Mouse (Mus musculus) R1 (cell line): ENCODE measurements around the gene Car2.

ENCODE experiments used
- DNase-seq: peaks from one replicate; pipeline ENCODE4 v3.0.0-alpha.2; 2018; ENCODE audit warnings: low read depth, low spot score

The Car2 gene

GRCm38 (mm10) chr3:14878749-14879223 is 7.3 kb upstream of the Car2 start:
- no peak for DNase-seq

- DNase-seq = no peak
Measured at GRCm38 (mm10) chr3:14879293-14879692, 6.8 kb upstream of the Car2 start.

GRCm38 (mm10) chr3:14880277-14880676 is 5.8 kb upstream of the Car2 start:
- no peak for DNase-seq

GRCm38 (mm10) chr3:14882005-14882404 is 4.1 kb upstream of the Car2 start:
- DNase-seq = no peak

DNA sequence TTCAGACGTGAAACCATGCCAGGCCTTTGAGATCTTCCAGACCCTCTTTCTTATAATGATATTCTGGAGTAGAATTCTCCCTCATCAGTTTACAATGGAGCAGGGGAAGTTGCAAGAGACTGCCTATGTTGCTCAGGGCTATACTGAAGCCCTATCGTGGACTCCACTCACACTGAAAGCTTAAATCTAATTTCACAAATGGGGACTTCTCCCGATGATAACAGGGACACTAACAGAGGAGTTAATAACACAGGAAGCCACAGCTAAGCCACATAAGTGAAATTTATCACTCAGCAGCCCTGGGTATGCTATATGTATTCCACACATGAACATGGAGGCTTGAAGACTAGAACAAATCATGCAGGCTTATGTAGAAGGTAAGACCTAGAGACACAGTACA is 3.3 kb upstream of the Car2 start:
- DNase-seq = no peak

DNA sequence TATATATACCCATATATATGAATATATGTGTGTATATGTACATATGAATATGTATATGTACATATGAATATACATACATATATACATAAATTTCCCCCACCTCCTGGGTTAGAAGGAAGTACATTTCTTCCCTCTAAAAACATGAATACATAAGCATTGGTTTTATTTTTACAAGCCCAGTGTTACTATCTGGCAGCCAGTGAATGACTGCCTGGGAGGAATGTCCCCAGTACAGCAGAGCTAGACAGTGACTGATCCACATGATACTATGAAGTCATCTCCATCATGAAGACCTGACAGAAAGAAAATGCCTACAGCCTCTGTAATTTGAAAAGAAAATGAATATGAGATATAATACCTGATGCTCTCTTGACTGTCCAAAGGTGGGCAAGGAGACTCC is 1.2 kb upstream of the Car2 start:
- no peak for DNase-seq

DNA sequence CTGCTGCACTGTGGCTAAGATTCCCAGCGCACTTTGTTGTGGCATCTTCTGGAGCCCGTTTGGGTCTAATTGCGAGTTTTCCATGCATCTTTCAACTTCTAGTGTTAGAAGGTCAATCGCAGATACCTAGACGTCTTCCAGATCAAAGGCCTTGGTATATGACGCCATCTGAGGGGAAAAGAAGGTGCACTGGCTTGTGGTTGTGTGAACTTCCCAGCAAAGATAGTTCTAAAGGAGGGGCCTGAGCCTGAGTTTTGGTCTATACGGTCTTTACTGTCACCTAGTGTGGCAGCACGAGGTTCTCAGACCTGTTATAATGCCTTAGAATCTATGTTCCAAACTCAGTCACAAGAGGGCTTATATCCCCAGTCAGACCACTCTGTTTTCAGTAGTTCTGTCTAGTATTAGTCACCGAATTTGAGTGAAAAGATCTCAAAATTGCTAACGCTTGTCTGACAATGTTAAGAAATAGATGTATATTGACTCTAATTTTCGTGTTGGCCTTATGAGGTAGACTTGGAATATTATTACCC is 1.1 kb downstream of the Car2 start:
- no peak for DNase-seq

- no peak for DNase-seq
Measured at GRCm38 (mm10) chr3:14887686-14888295, 1.7 kb downstream of the Car2 start.

DNA sequence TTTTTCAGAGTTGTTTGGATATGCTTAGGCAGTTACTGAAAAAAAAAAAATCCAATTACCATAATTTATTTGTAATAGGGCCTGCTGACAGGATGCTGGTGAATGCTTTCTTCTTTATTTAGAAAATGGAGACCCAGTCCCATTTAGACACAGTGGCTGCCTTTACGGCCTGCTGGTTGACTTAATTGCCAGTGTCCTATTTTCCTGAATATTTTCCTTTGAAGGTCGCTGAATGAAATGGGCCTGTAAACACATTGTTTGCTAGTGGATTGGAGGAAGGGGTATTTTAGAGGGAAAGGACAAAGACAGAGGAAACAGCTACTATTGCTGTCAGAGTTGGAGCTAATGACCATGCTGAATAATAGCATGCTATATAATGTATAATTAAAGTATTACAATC is 2.5 kb downstream of the Car2 start:
- no peak for DNase-seq

DNA sequence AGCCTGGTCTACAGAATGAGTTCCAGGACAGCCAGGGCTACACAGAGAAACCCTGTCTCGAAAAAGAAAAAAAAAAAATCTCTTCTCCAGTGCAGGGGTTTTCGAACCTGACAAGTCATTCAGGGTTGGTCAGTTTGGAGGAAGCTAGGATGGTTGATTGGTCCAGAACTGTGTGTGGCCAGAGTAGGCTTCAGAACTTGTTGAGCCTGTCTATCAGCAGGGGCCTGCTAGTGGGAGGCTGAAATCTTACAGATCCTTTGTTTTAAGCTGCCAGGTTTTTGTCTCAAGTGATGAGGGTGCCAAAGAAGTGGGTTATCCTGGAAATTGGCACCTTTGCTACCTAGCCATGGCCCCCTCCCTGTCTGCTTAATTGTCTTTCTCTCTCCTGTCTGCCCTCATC is 3.0 kb downstream of the Car2 start:
- DNase-seq = peak; percentile 48

GRCm38 (mm10) chr3:14889716-14890409 is 3.8 kb downstream of the Car2 start:
- peak; percentile 75 for DNase-seq

DNA sequence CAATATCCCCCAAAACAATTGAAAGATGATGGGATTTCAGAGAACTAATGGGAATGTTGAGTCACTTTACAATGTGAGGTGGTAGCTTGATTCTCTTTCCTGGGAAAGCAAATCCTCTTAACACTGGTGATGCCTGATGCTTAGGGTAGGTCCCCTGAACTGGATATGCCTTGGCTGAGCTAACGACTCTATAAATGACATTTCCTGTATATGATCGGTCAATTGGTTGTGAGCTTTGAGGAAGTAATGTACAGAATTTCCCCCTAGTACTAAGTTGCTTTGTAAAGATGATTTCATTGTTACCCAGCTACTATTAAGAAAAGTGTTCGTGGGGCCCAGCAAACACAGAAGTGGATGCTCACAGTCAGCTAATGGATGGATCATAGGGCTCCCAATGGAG is 6.9 kb downstream of the Car2 start:
- DNase-seq = no peak

DNA sequence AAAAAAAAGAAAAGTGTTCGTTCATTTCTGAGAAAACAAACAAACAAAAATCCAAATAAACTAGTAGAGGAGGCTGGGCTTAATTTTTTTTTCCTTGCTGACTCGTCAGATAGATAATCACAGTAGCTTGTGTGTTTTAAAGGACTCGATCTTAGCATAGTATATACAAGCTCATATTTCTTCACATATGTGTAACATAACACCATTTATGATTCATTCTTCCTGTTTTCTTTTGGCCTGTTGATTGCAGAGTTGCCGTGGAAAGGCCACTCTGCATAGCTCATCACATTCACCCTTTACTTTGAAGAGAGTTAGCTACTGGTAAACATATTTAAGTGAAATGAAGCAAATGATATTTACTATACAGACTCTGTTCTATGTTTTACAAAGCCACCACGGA is 7.6 kb downstream of the Car2 start:
- DNase-seq = no peak

DNA sequence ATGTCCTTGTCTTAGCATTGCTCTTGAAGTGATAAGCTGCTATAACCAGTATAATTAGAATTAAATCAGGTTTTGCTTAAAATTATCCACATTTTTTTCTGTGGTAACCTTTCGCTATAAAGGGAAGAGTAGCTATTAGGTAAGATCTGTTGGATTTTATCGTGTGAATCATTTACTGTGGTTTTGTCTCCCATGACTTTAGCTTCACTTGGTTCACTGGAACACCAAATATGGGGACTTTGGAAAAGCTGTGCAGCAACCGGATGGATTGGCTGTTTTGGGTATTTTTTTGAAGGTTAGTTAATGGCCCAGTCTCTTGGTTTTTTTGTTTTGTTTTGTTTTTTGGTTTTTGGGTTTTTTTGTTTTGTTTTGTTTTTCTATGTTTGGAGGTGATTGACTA is 9.3 kb downstream of the Car2 start:
- no peak for DNase-seq

GRCm38 (mm10) chr3:14897770-14898169 is 11.7 kb downstream of the Car2 start:
- no peak for DNase-seq

DNA sequence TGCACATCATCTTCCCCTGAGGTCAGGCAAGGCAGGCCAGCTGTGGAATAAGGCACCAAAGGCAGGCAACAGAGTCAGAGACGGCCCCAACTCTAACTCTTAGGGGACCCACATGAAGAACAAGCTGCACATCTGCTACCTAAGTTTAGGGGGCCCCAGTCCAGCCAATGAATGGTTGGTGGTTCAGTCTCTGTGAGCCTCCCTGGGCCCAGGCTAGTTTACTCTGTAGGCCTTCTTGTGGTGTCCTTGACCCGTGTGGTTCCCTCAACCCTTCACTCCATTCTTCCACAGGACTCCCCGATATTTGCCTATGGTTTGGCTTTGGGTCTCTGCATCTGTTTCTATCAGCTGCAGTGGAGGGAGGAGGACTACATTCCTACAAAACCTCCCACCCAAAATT is 17.3 kb downstream of the Car2 start:
- DNase-seq = no peak

GRCm38 (mm10) chr3:14904165-14904564 is 18.1 kb downstream of the Car2 start:
- no peak for DNase-seq

DNA sequence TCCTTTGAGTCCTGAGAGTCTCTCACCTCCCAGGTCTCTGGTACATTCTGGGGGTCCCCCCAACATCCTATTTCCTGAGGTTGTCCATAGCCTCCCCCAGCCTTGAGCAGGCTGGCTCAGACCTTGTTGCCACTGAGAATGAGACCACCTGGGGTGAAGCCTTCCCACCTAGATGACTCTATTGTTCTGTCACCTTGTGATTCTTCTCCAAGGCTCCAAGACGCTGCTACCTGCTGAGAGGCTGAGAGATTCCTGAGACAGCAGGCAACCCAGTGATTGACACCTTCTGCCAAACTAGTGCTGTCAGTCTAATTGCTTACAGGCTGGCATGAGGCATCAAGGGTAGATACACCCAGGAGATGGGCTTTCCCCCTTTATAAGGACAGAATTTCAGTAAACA is 21.2 kb downstream of the Car2 start:
- DNase-seq = peak; percentile 88

- no peak for DNase-seq
Measured at GRCm38 (mm10) chr3:14911992-14912582, 26.0 kb downstream of the Car2 start.

DNA sequence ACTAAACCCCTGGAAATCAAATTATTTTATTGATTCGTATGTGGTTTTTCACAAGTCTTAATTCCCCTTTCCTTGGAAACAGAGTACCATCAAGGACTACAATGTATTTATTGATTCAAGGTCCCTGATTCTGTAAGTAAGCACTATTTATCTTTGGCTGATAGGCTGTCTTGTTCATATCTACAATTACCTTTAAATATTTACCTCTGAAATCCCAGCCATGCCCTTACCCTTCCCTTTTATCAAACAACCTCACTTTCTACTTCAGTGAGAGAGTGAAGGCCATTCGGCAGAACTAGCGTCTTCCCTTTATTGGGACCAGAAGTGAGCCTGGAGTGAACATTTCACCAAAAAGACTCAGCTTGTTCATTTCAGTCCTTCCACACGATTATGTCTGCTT is 27.7 kb downstream of the Car2 start:
- DNase-seq = no peak

DNA sequence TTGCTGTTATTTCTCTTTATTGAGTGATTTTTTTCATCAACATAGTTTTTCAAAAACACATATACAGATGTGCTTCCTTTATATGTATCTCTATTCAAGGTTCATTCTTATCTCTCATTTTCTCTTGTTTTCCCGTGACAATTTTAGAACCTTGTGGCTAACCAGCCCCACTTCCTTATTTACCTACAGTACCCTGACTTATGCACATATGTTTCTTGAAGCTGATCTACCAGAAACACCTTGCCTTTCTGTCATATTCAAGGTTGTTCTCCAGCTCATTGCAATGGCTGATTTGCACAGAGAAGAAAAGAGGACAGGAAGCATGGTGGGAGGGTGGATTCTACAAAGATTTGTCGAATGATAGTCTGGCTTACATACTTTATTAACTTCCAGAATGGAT is 29.3 kb downstream of the Car2 start:
- DNase-seq = no peak

DNA sequence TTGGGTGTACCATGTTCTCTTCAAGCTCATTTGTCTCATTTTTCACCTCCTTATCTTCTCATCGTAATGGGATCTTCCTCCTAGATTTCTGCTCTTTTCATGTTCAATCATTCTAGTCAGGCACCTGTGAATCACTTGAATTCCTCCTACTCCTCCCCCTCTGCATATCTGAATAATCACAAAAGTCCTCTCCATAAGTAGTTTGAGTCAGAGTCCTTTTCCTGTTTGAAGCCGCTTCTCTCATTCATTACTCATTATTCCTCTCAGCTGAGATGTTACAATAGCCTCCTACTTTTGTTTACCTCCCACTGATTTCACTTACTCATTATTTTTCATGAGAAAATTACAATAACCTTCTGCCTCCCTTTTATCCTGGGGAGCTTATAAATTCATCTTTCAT is 31.2 kb downstream of the Car2 start:
- DNase-seq = no peak

- DNase-seq = no peak
Measured at GRCm38 (mm10) chr3:14944706-14945105, 58.6 kb downstream of the Car2 start.
